Mouse (Mus musculus) forebrain, postnatal 0 days (tissue): ENCODE results near the gene Abl1. TPM values are rescaled to one million over a fixed set of nuclear protein-coding genes. Genes with fewer than 3 reads are reported as not detected.

Experiments used
- ATAC-seq: fragments of 200-750 bp; cut with Nextera tagmentation; 2 replicates; pipeline ENCODE4 v1.8.0; 2017; ENCODE audit warnings: mild to moderate bottlenecking, moderate library complexity
- DNase-seq: peaks from one replicate; pipeline ENCODE4 v3.0.0-alpha.2; 2015
- H3K27ac ChIP-seq: fragments of 300-500 bp; sonication (generic); 2 replicates; pipeline ENCODE4 v1.5.1; 2014; ENCODE audit warnings: low read depth, mild to moderate bottlenecking, antibody characterized with exemption, low read length, moderate library complexity, mixed read lengths
- H3K27me3 ChIP-seq: fragments of 300-500 bp; sonication (generic); 2 replicates; pipeline ENCODE4 v1.6.1; 2014; ENCODE audit warnings: mild to moderate bottlenecking, low read length, mixed read lengths; ENCODE audit not compliant: insufficient read depth
- H3K36me3 ChIP-seq: fragments of 300-500 bp; sonication (generic); 2 replicates; pipeline ENCODE4 v1.6.1; 2014; ENCODE audit warnings: mild to moderate bottlenecking, moderate library complexity; ENCODE audit not compliant: insufficient read depth
- H3K4me1 ChIP-seq: fragments of 300-500 bp; sonication (generic); 2 replicates; pipeline ENCODE4 v1.6.1; 2014; ENCODE audit warnings: antibody characterized with exemption; ENCODE audit not compliant: insufficient read depth
- H3K4me2 ChIP-seq: fragments of 300-500 bp; sonication (generic); 2 replicates; pipeline ENCODE4 v1.6.1; 2014; ENCODE audit warnings: low read depth, mild to moderate bottlenecking, moderate library complexity
- H3K4me3 ChIP-seq: fragments of 300-500 bp; sonication (generic); 2 replicates; pipeline ENCODE4 v1.5.1; 2014; ENCODE audit warnings: low read depth, low read length, mixed read lengths
- H3K9ac ChIP-seq: fragments of 300-500 bp; sonication (generic); 2 replicates; pipeline ENCODE4 v1.6.1; 2014; ENCODE audit warnings: mild to moderate bottlenecking
- H3K9me3 ChIP-seq: fragments of 300-500 bp; sonication (generic); 2 replicates; pipeline ENCODE4 v1.6.1; 2016; ENCODE audit warnings: low read length
- CTCF ChIP-seq: sonication (generic); IDR thresholded peaks from 2 replicates; pipeline ENCODE4 v1.5.1; 2016; ENCODE audit warnings: antibody characterized with exemption, control low read depth, low read depth
- WGBS: fragments of 180-500 bp; shearing (Covaris S2); extraction: QIAGEN DNeasy Blood & Tissue Kit; methylation state at CpG from one replicate; pipeline ENCODE4 v1.1.7; 2014; 5-methylcytosine and 5-hydroxymethylcytosine counted together
- polyA plus RNA-seq: library from polyadenylated mRNA; unstranded; fragments of >200 nt; fragmentation: Nextera tagmentation; extraction: Ambion mirVana; gene quantifications from 2 replicates; pipeline ENCODE4 v1.2.1, GENCODE M21; 2015
- total RNA-seq: library from RNA; depleted of rRNA; stranded (reverse); fragments of >200 nt; gene quantifications from 2 replicates; pipeline ENCODE4 v1.2.3, GENCODE M21; 2014

Abl1 gene
- total and polyA plus RNA-seq, 2 experiments from 2014 or later, result 12.4 to 54.0 TPM

DNA sequence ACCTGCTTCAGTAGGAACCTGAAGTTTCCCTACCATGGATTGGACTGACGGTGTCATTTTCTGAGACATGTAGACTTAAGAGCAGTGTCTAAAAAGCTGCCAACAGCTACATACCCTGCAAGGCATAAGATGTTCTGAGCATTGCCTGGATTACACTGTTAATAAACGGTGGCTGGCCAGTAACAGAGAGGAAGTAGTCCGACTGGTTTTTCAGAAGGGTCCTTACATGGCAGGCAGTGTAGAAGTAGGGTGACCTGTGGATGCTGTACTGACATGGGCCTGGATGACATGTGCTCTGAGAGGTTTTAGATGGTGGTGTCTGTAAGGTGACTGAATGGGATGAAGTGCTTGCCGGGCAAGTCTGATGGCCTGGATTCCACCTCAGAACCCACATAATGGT lies 79.6 kb downstream of the Abl1 start:
- H3K9me3 ChIP-seq, result no peaks in the 10 kb centered on the region
- WGBS, result 83% methylated on average over 4 of the region's 4 CpGs
- 0 out of 2 replicates have a peak, but pooled peaks cover 3% of the 10 kb centered on the region for H3K4me1 ChIP-seq
- TF ChIP-seq CTCF, result no peak
- H3K9ac ChIP-seq, result no peak overlapping the region
- H3K36me3 ChIP-seq, result no peaks in the 10 kb centered on the region
- ATAC-seq (no peak), DNase-seq (no peak)
- no peak overlapping the region for H3K27ac ChIP-seq
- no peaks in the 10 kb centered on the region for H3K27me3 ChIP-seq
- no peak overlapping the region for H3K4me3 ChIP-seq
- H3K4me2 ChIP-seq, result no peak overlapping the region

DNA sequence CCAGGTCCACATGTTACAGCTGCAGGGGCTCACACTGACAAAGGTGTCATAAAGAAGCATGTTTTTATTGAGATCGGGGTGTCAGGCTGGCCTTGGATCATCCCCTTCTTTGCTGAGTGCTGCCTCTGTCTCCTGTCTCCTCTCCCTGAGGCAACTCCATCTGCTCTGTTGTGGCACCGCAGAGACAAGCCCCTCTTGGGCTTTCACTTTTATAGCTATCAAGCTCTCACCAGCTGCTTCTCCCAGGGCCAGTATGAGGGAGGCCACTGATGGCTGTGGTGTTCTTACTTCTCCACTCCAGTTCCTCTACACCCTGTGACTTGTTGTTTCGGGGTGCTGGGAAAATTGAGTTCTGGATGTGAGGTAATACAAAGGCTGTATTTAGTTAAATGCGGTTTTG lies 80.9 kb downstream of the Abl1 start:
- no peak for TF ChIP-seq CTCF

DNA sequence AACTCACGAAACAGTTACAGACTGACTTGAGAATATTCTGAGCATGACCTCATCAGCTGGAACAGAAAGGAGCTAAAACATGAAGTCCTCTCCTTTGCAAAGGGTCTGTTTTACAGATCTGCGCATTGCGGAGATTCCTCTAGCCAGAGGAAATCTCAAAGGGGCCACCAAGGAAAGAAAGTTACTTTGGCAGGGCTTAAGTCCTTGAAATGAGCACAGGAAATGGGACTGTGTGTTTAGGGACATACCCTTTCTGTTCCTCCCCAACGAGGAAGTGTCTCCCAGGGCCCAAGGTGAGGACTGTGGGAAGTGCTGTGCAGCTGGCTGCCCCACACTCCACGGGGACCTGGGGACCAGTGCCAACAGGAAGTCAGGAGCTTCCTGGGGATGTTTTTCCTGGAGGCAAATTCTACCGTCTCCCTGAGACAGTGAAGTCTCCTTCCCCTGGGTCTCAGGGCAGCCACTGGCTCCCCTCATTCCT lies 81.5 kb downstream of the Abl1 start:
- Histone ChIP-seq H3K9ac (no peak overlapping the region), H3K4me2 (no peak overlapping the region), H3K36me3 (no peaks in the 10 kb centered on the region), H3K9me3 (no peaks in the 10 kb centered on the region), H3K27ac (no peak overlapping the region; the same call in 1 of the 2 replicates), H3K4me3 (no peak overlapping the region), H3K27me3 (no peaks in the 10 kb centered on the region), H3K4me1 (0 out of 2 replicates have a peak, but pooled peaks cover 3% of the 10 kb centered on the region)
- no peak for DNase-seq
- 35% methylated on average over 6 of the region's 6 CpGs for WGBS
- TF ChIP-seq CTCF, result no peak
- ATAC-seq, result no peak

More for the DNA sequence above, 80.9 kb downstream of the Abl1 start:
- Histone ChIP-seq H3K4me2 (no peak overlapping the region), H3K4me3 (no peak overlapping the region), H3K27ac (peak overlapping the region; percentile 54; the same call in 1 of the 2 replicates), H3K9me3 (no peaks in the 10 kb centered on the region), H3K9ac (no peak overlapping the region), H3K4me1 (0 out of 2 replicates have a peak, but pooled peaks cover 3% of the 10 kb centered on the region), H3K36me3 (no peaks in the 10 kb centered on the region), H3K27me3 (no peaks in the 10 kb centered on the region)
- WGBS, result 49% methylated on average over 4 of the region's 4 CpGs
- DNase-seq, result no peak
- no peak for ATAC-seq

DNA sequence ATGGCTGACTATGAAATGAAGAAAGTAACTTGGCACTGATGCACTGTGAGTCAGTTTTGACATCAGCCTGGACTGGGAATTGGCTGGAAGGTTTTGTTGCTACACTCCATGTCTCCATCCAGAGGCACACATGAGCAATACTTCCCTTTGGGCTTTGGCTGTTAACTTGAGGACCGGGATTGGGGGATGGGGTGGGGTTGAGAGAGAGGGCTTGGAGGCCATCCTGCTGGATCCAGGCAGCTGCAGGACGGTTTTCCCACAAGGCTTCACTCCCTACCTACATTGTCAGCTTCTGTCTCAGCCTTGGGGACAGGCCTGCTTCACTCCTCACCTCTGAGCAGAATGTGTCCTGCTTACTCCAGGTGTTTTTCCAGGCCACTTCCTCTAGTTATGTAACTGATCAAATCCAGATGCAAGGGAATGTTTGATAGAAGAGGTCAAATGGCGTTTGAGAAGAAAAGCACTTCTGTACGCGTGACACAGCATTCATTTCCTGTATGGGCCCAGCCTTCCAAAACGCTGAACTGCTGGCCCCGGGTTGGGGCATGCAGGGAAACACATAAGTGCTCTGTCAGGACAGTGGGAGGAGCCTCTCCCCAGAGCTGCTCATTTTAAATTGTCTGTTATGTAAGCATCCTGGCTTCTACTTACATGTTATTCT lies 82.7 kb downstream of the Abl1 start:
- no peak overlapping the region for H3K4me2 ChIP-seq
- H3K9me3 ChIP-seq, result no peaks in the 10 kb centered on the region
- no peaks in the 10 kb centered on the region for H3K27me3 ChIP-seq
- no peak overlapping the region for H3K9ac ChIP-seq
- 58% methylated on average over 7 of the region's 7 CpGs for WGBS
- DNase-seq, result no peak
- ATAC-seq, result no peak
- no peak overlapping the region for H3K4me3 ChIP-seq
- no peaks in the 10 kb centered on the region for H3K36me3 ChIP-seq
- TF ChIP-seq CTCF, result no peak
- H3K4me1 ChIP-seq, result 0 out of 2 replicates have a peak, but pooled peaks cover 3% of the 10 kb centered on the region
- no peak overlapping the region for H3K27ac ChIP-seq

DNA sequence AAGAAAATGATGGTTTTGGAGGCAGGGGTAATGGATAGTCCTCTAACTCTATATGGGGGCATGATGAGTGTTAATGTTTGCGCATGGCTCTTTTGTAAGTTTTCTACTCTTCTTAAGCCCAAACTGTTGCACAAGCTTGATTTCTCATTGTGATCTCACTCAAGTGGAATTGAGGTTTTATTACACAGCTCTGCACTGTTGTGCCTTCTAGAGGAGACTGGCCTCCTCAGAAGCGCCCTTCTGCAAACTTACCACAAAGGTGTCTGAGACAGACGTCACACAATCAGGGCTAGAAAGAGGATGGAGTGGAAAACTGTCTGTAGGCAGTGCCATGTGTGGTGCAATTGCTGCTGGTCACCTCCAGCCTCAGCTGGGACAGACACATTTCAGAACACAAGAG lies 88.3 kb downstream of the Abl1 start:
- no peak overlapping the region for H3K4me2 ChIP-seq
- H3K4me3 ChIP-seq, result no peak overlapping the region
- H3K4me1 ChIP-seq, result no peaks in the 10 kb centered on the region
- H3K9ac ChIP-seq, result no peak overlapping the region
- 0 out of 2 replicates have a peak, but pooled peaks cover 18% of the 10 kb centered on the region for H3K36me3 ChIP-seq
- H3K27ac ChIP-seq, result no peak overlapping the region
- no peaks in the 10 kb centered on the region for H3K9me3 ChIP-seq
- 94% methylated on average over 3 of the region's 3 CpGs for WGBS
- no peak for TF ChIP-seq CTCF
- DNase-seq (no peak), ATAC-seq (no peak)
- no peaks in the 10 kb centered on the region for H3K27me3 ChIP-seq

DNA sequence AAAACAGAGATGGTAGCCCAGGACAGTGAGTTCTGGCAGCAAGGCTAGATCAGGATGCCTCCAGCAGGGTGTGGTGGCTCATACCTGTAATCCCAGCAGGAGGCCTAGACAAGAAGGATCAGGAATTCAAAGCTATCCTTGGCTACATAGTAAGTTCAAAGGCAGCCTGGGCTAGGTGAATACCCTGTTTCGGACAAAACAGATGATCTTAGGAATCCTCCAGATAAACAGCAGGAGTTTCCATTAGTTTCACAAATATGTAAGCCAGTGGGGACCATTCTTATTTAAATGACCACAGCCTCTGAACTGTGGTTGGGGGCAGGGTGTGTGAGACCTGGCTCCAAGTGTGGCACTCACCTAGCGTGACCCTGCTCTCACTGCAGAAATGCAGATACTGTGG lies 91.1 kb downstream of the Abl1 start:
- Histone ChIP-seq H3K36me3 (0 out of 2 replicates have a peak, but pooled peaks cover 18% of the 10 kb centered on the region), H3K9me3 (no peaks in the 10 kb centered on the region), H3K9ac (no peak overlapping the region), H3K27me3 (no peaks in the 10 kb centered on the region), H3K4me3 (no peak overlapping the region), H3K27ac (no peak overlapping the region), H3K4me2 (no peak overlapping the region), H3K4me1 (no peaks in the 10 kb centered on the region)
- 75% methylated on average over 2 of the region's 2 CpGs for WGBS
- DNase-seq, result no peak
- no peak for TF ChIP-seq CTCF
- no peak for ATAC-seq

DNA sequence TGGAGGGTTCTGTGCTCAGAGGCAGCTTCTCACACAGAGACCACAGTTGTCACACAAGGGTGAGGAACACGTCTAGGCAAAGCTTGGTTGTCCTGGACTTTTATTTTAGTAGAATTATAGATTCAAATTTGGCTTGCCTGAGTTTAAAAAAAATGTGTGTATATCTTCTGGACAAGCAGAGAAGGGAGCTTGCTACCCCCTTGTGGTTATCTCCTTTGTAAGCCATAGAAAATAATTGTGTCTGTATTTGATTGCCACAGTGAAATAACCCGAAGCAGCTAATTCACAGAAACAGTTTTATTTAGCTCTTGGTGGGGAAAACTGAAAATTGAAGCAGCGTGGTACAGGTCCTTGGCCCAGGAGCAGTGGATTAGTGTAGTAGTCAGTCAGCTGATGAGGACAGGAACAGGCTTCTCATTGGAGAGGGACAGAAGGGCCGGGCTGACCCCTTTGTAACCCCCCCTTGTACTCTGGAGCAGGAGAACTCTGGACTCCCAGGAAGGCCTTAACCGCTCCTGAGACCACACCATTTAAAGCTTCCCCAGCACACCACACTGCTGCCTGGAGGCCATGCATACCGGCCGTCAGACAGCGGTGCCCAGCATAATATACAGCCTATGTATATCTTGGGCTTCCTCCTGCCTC lies 94.9 kb downstream of the Abl1 start:
- WGBS, result 84% methylated on average over 8 of the region's 8 CpGs

More for the DNA sequence above, 94.9 kb downstream of the Abl1 start:
- ATAC-seq, result no peak
- H3K4me1 ChIP-seq, result no peaks in the 10 kb centered on the region
- no peak overlapping the region for H3K4me3 ChIP-seq
- no peaks in the 10 kb centered on the region for H3K9me3 ChIP-seq
- 0 out of 2 replicates have a peak, but pooled peaks cover 23% of the 10 kb centered on the region for H3K36me3 ChIP-seq
- no peak; the same call in 1 of the 2 replicates for TF ChIP-seq CTCF
- DNase-seq, result no peak
- H3K27ac ChIP-seq, result no peak overlapping the region
- H3K27me3 ChIP-seq, result no peaks in the 10 kb centered on the region
- no peak overlapping the region for H3K9ac ChIP-seq
- H3K4me2 ChIP-seq, result no peak overlapping the region
